Mouse (Mus musculus): ENCODE data around the gene Gper1. TPM values are rescaled to one million over a fixed set of nuclear protein-coding genes. Genes with fewer than 3 reads are reported as not detected.

Gene Gper1
- total and polyA plus RNA-seq, 3 experiments, result 0.07 to 0.15 TPM; not detected in 1

- Histone ChIP-seq H3K4me1 (ENCODE audit: control insufficient read depth in 1 of 2, insufficient read depth in 2 of 2, low read length in 2 of 2) (peaks cover 18 to 36% of the 10 kb centered on the region in 2 experiments), H3K27me3 (ENCODE audit: control insufficient read depth in 1 of 2, insufficient read depth in 2 of 2, low read length in 2 of 2) (no peaks in the 10 kb centered on the region), H3K79me2 (ENCODE audit: control insufficient read depth, insufficient read depth, low read length, poor library complexity) (peaks cover 14% of the 10 kb centered on the region), H3K36me3 (ENCODE audit: control insufficient read depth in 1 of 2, insufficient read depth in 2 of 2, low read length in 2 of 2) (peaks cover 0 to 30% of the 10 kb centered on the region in 2 experiments; a peak in 2 of 4 replicates), H3K9me3 (replicated peaks; ENCODE audit: insufficient read depth, low read length) (no peaks in the 10 kb centered on the region), H3K9ac (ENCODE audit: control insufficient read depth, low read depth, low read length, poor library complexity, severe bottlenecking) (peak overlapping the region; percentile 81), H3K4me3 (ENCODE audit: control insufficient read depth in 1 of 2, insufficient read depth in 1 of 2, low read depth in 2 of 2, low read length in 2 of 2) (peak overlapping the region; percentile 66 to 83), H3K27ac (ENCODE audit: control insufficient read depth, low read depth, low read length) (peak overlapping the region; percentile 98)
- DNase-seq (ENCODE audit: low read depth, low spot score), result peak; percentile 90
- TF ChIP-seq MAZ (IDR thresholded peaks at IDR 0.05; ENCODE audit: low read depth, low read length) (no peak), MAFK (IDR thresholded peaks at IDR 0.05; ENCODE audit: borderline replicate concordance, low read depth, low read length) (no peak), E2F4 (IDR thresholded peaks at IDR 0.05; ENCODE audit: borderline replicate concordance, low read depth, low read length) (no peak), EP300 (IDR thresholded peaks at IDR 0.05; ENCODE audit: low read depth in 1 of 2, low read length in 2 of 2) (peak in 1 of 2 experiments; percentile 34; a peak in 1 of 4 replicates), TCF12 (IDR thresholded peaks at IDR 0.05; ENCODE audit: low read depth, low read length) (peak; percentile 4; the same call in 1 of the 2 replicates), USF2 (IDR thresholded peaks at IDR 0.05; ENCODE audit: borderline replicate concordance in 1 of 2, insufficient read depth in 1 of 2, low read depth in 1 of 2, low read length in 2 of 2) (peak in 1 of 2 experiments; percentile 56; a peak in 1 of 4 replicates), UBTF (IDR thresholded peaks at IDR 0.05; ENCODE audit: borderline replicate concordance, insufficient read depth, low read depth, low read length) (no peak), HCFC1 (IDR thresholded peaks at IDR 0.05; ENCODE audit: low read depth, low read length) (0 out of 2 replicates have a peak, but pooled peaks have one; percentile 23), CTCF (IDR thresholded peaks at IDR 0.05 in 2 of 3, conservative IDR thresholded peaks at IDR 0.05 in 1 of 3; ENCODE audit: control insufficient read depth in 1 of 3, insufficient read depth in 1 of 3, low read depth in 2 of 3, low read length in 3 of 3, poor library complexity in 1 of 3, severe bottlenecking in 1 of 3) (no peak), POLR2AphosphoS2 (IDR thresholded peaks at IDR 0.05; ENCODE audit: low read length) (no peak), POLR2AphosphoS5 (IDR thresholded peaks at IDR 0.05; ENCODE audit: borderline replicate concordance, low read depth, low read length) (no peak), MAX (IDR thresholded peaks at IDR 0.05; ENCODE audit: low read length) (peak; percentile 81), USF1 (IDR thresholded peaks at IDR 0.05; ENCODE audit: low read depth, low read length) (peak; percentile 93), MEF2A (IDR thresholded peaks at IDR 0.05; ENCODE audit: extremely low read depth, insufficient replicate concordance, low read depth, low read length, poor library complexity, severe bottlenecking) (no peak), SIN3A (IDR thresholded peaks at IDR 0.05; ENCODE audit: low read length) (0 out of 2 replicates have a peak, but pooled peaks have one; percentile 52), ETS1 (IDR thresholded peaks at IDR 0.05; ENCODE audit: low read depth, low read length) (peak; percentile 56; the same call in 1 of the 2 replicates), NRF1 (IDR thresholded peaks at IDR 0.05; ENCODE audit: insufficient read depth, low read depth, low read length, poor library complexity, severe bottlenecking) (no peak), MXI1 (IDR thresholded peaks at IDR 0.05; ENCODE audit: low read depth, low read length) (peak; percentile 93), ZC3H11A (IDR thresholded peaks at IDR 0.05; ENCODE audit: low read depth, low read length) (no peak), SMC3 (IDR thresholded peaks at IDR 0.05; ENCODE audit: low read depth, low read length) (no peak), BHLHE40 (IDR thresholded peaks at IDR 0.05; ENCODE audit: borderline replicate concordance, low read depth, low read length) (peak; percentile 88), CHD2 (IDR thresholded peaks at IDR 0.05; ENCODE audit: low read length) (no peak), ZMIZ1 (IDR thresholded peaks at IDR 0.05; ENCODE audit: low read depth, low read length) (no peak), ZNF384 (IDR thresholded peaks at IDR 0.05; ENCODE audit: low read depth, low read length) (no peak), KAT2A (conservative IDR thresholded peaks at IDR 0.05; ENCODE audit: low read depth, low read length) (no peak), ELF1 (IDR thresholded peaks at IDR 0.05; ENCODE audit: low read depth, low read length) (no peak)
These were observed 42.3 kb upstream of the Gper1 start for GRCm38 (mm10) chr5:139380385-139381248.
